Mouse (Mus musculus) hindbrain, embryonic 16.5 days (tissue): ENCODE measurements at regions not wholly inside any gene's neighbourhood (a gene's known extent, or its start where the extent isn't known, plus 50 kb on each side); places are given as distances from the start of the nearest gene placed in this dataset.

Experiments
- ATAC-seq: fragments of 200-750 bp; cut with Nextera tagmentation; 2 replicates; pipeline ENCODE4 v1.8.0; 2017; ENCODE audit warnings: moderate TSS enrichment, moderate library complexity
- H3K27ac ChIP-seq: fragments of 300-500 bp; sonication (generic); 2 replicates; pipeline ENCODE4 v1.5.1; 2014; ENCODE audit warnings: low read depth, mild to moderate bottlenecking, control low read depth, low read length, moderate library complexity
- H3K27me3 ChIP-seq: fragments of 300-500 bp; sonication (generic); replicated peaks from 2 replicates; pipeline ENCODE4 v1.6.1; 2014; ENCODE audit warnings: low read length; ENCODE audit not compliant: control insufficient read depth, insufficient read depth
- H3K36me3 ChIP-seq: fragments of 300-500 bp; sonication (generic); 2 replicates; pipeline ENCODE4 v1.6.1; 2014; ENCODE audit warnings: mild to moderate bottlenecking, low read length, moderate library complexity, mixed read lengths; ENCODE audit not compliant: control insufficient read depth, insufficient read depth
- H3K4me1 ChIP-seq: fragments of 300-500 bp; sonication (generic); 2 replicates; pipeline ENCODE4 v1.6.1; 2014; ENCODE audit warnings: low read depth, low read length; ENCODE audit not compliant: control insufficient read depth, insufficient read depth
- H3K4me2 ChIP-seq: fragments of 300-500 bp; sonication (generic); 2 replicates; pipeline ENCODE4 v1.6.1; 2014; ENCODE audit warnings: mild to moderate bottlenecking, low read length, control low read depth, moderate library complexity
- H3K4me3 ChIP-seq: fragments of 300-500 bp; sonication (generic); 2 replicates; pipeline ENCODE4 v1.5.1; 2014; ENCODE audit warnings: mild to moderate bottlenecking, low read length, control low read depth, moderate library complexity
- H3K9ac ChIP-seq: fragments of 300-500 bp; sonication (generic); 2 replicates; pipeline ENCODE4 v1.6.1; 2014; ENCODE audit warnings: low read depth, mild to moderate bottlenecking, control low read depth, low read length, moderate library complexity
- H3K9me3 ChIP-seq: fragments of 300-500 bp; sonication (generic); 2 replicates; pipeline ENCODE4 v1.6.1; 2014; ENCODE audit warnings: mild to moderate bottlenecking, low read length, moderate library complexity; ENCODE audit not compliant: control insufficient read depth
- WGBS: fragments of 180-500 bp; shearing (Covaris S2); extraction: QIAGEN DNeasy Blood & Tissue Kit; methylation state at CpG from one replicate; pipeline ENCODE4 v1.1.7; 2014; 5-methylcytosine and 5-hydroxymethylcytosine counted together

DNA sequence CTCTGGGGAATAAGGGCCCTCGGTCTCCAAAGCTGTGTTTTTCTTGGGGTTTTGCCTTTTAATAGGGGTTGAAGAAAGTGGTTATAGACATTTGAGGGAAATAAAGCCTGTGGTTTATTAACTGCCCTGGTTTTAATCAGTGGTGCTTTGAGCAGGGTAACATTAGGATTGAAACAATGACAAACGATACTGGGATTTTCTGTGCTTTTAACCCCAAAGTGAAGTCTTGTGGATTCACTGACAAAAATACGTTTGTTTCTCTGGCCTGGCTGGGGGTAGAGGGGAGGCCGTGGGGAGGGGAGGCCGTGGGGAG lies 157.0 kb downstream of the Gas1 start:
- H3K27ac ChIP-seq: peak overlapping the region; percentile 29; the same call in 1 of the 2 replicates
- H3K27me3 ChIP-seq: no peaks in the 10 kb centered on the region
- peaks cover 9% of the 10 kb centered on the region for H3K4me1 ChIP-seq
- no peak overlapping the region for H3K4me2 ChIP-seq
- no peaks in the 10 kb centered on the region for H3K9me3 ChIP-seq
- H3K36me3 ChIP-seq: no peaks in the 10 kb centered on the region
- 19% methylated on average over 5 of the region's 5 CpGs for WGBS
- no peak for ATAC-seq
- no peak overlapping the region for H3K9ac ChIP-seq
- no peak overlapping the region for H3K4me3 ChIP-seq

- Histone ChIP-seq H3K9me3 (no peaks in the 10 kb centered on the region), H3K27ac (peak overlapping the region; percentile 29)
- no peak for ATAC-seq
These were observed 157.6 kb downstream of the Gas1 start for GRCm38 (mm10) chr13:60019291-60020174.

GRCm38 (mm10) chr13:60015854-60016366 lies 161.3 kb downstream of the Gas1 start:
- Histone ChIP-seq H3K4me3 (no peak overlapping the region), H3K9me3 (no peaks in the 10 kb centered on the region), H3K9ac (no peak overlapping the region), H3K27ac (no peak overlapping the region), H3K4me1 (peaks cover 9% of the 10 kb centered on the region), H3K4me2 (no peak overlapping the region), H3K27me3 (no peaks in the 10 kb centered on the region), H3K36me3 (no peaks in the 10 kb centered on the region)
- WGBS: 62% methylated on average over 8 of the region's 8 CpGs
- no peak for ATAC-seq

More at GRCm38 (mm10) chr13:60019291-60020174, 157.6 kb downstream of the Gas1 start:
- H3K36me3 ChIP-seq: no peaks in the 10 kb centered on the region
- H3K4me2 ChIP-seq: no peak overlapping the region
- 26% methylated on average over 13 of the region's 13 CpGs for WGBS
- no peaks in the 10 kb centered on the region for H3K27me3 ChIP-seq
- no peak overlapping the region for H3K4me3 ChIP-seq
- H3K9ac ChIP-seq: no peak overlapping the region
- H3K4me1 ChIP-seq: peaks cover 9% of the 10 kb centered on the region

- H3K4me2 ChIP-seq: no peak overlapping the region
- H3K9me3 ChIP-seq: no peaks in the 10 kb centered on the region
- no peak overlapping the region for H3K9ac ChIP-seq
- peaks cover 3% of the 10 kb centered on the region; the same call in 1 of the 2 replicates for H3K4me1 ChIP-seq
- no peak overlapping the region for H3K27ac ChIP-seq
- no peak overlapping the region for H3K4me3 ChIP-seq
- H3K27me3 ChIP-seq: no peaks in the 10 kb centered on the region
- H3K36me3 ChIP-seq: no peaks in the 10 kb centered on the region
- peak; percentile 61 for ATAC-seq
- WGBS: 76% methylated on average over 16 of the region's 16 CpGs
These were observed 164.9 kb downstream of the Gas1 start for GRCm38 (mm10) chr13:60012046-60012813.

DNA sequence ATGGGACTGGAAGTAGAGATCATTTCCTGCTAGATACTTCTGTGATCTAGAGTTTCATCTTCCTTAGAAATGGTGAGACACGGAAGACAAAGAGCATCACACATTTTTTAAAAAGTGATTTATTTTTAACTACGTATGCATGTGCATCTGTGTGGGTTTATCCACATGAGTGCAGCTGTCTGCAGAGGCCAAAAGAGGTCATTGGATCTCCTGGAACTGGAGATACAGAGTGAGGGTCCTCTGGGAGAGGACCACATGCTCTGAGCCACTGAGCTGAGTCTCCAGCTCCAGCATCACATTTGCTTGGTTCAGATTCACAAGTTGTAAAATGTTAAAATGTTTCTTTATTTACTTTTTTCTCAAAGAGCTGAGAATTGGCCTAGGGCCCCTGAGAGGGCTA lies 166.1 kb downstream of the Gas1 start:
- Histone ChIP-seq H3K4me2 (no peak overlapping the region), H3K27me3 (no peaks in the 10 kb centered on the region), H3K4me1 (peaks cover 3% of the 10 kb centered on the region; the same call in 1 of the 2 replicates), H3K36me3 (no peaks in the 10 kb centered on the region), H3K27ac (no peak overlapping the region), H3K9me3 (no peaks in the 10 kb centered on the region), H3K4me3 (no peak overlapping the region), H3K9ac (no peak overlapping the region)
- WGBS: 88% methylated on average over 2 of the region's 2 CpGs
- no peak for ATAC-seq

GRCm38 (mm10) chr13:60007593-60007992 lies 169.6 kb downstream of the Gas1 start:
- Histone ChIP-seq H3K9ac (no peak overlapping the region), H3K36me3 (no peaks in the 10 kb centered on the region), H3K9me3 (no peaks in the 10 kb centered on the region), H3K27me3 (no peaks in the 10 kb centered on the region), H3K4me2 (no peak overlapping the region), H3K4me1 (no peaks in the 10 kb centered on the region), H3K4me3 (no peak overlapping the region), H3K27ac (no peak overlapping the region)
- peak; percentile 48; the same call in 1 of the 2 replicates for ATAC-seq
- WGBS: 41% methylated on average over 7 of the region's 7 CpGs

DNA sequence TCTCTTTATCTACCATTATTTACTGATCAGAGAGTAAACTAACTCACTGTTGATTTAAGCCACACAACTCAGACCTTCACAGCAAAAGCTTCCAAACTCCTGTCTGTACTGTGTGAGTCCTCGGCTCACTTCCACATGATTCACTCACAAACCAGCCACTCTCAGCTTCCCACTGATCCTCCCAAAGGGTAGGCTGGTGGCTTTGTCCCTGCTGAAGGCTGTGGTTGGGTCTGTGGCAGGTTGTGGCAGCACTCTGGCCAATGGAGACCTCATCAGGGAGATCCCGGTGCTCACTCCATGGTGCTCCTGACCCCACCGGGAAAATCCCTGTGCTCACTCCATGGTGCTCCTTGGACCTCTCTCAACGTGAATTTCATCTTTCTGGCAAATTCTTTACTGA lies 170.1 kb downstream of the Gas1 start:
- H3K27me3 ChIP-seq: no peaks in the 10 kb centered on the region
- WGBS: 75% methylated on average over 4 of the region's 4 CpGs
- no peaks in the 10 kb centered on the region for H3K9me3 ChIP-seq
- no peak for ATAC-seq
- no peaks in the 10 kb centered on the region for H3K36me3 ChIP-seq
- H3K9ac ChIP-seq: no peak overlapping the region
- no peaks in the 10 kb centered on the region for H3K4me1 ChIP-seq
- no peak overlapping the region for H3K4me3 ChIP-seq
- H3K4me2 ChIP-seq: no peak overlapping the region
- H3K27ac ChIP-seq: no peak overlapping the region

DNA sequence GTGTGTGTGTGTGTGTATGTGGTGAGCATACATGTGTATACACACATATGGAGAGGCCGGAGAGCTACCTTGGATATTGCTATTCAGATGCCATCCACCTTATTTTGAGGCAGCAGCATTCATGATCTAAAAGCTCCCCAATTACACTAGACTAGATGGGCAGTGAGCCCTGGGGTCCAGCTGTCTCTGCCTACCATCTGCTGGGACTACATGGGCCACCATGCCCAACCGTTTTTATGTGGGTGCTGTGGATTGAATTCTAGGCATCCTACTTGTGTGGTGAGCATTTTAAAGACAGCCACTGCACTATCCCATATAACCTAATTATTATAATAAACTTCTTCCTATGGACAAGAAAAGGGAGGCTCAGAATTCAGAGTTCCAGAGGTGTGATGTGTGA lies 172.6 kb downstream of the Gas1 start:
- no peak overlapping the region for H3K4me2 ChIP-seq
- H3K36me3 ChIP-seq: no peaks in the 10 kb centered on the region
- H3K9me3 ChIP-seq: no peaks in the 10 kb centered on the region
- no peaks in the 10 kb centered on the region for H3K27me3 ChIP-seq
- H3K4me1 ChIP-seq: no peaks in the 10 kb centered on the region; the same call in 1 of the 2 replicates
- no peak overlapping the region for H3K9ac ChIP-seq
- WGBS: 89% methylated on average over 2 of the region's 2 CpGs
- H3K4me3 ChIP-seq: no peak overlapping the region
- H3K27ac ChIP-seq: no peak overlapping the region
- ATAC-seq: no peak

GRCm38 (mm10) chr13:60002098-60002497 lies 175.1 kb downstream of the Gas1 start:
- Histone ChIP-seq H3K27me3 (no peaks in the 10 kb centered on the region), H3K9me3 (no peaks in the 10 kb centered on the region), H3K9ac (no peak overlapping the region), H3K27ac (no peak overlapping the region), H3K4me3 (no peak overlapping the region), H3K4me1 (no peaks in the 10 kb centered on the region; the same call in 1 of the 2 replicates), H3K36me3 (no peaks in the 10 kb centered on the region), H3K4me2 (no peak overlapping the region)
- no peak for ATAC-seq
- WGBS: 93% methylated on average over 8 of the region's 8 CpGs
